Mouse (Mus musculus) gastrocnemius, postnatal 14 days (tissue): ENCODE results near the gene Armcx2. TPM values are rescaled to one million over a fixed set of nuclear protein-coding genes. Genes with fewer than 3 reads are reported as not detected.
"Not testable (repeated sequence)": the region's sequence is repeated elsewhere in the genome, so short reads cannot be mapped to it uniquely, and the experiment has no call there.

Experiments used
- DNase-seq: peaks from one replicate; pipeline ENCODE4 v3.0.0; 2021; ENCODE audit warnings: mixed read lengths
- intact Hi-C: fragments of 180-260 bp; cut with DNase I; formaldehyde crosslinking; loops from one replicate; pipeline ENCODE4 v1.15.1; 2025; ENCODE audit warnings: low total_unique reads
- long read RNA-seq, 2 experiments: library from polyadenylated mRNA; stranded (forward); transcript quantifications; one replicate each; pipeline ENCODE4 v2.0.0; 2021
- microRNA-seq, 2 experiments: library from miRNA; unstranded; fragments of <30 nt; microRNA quantifications; one replicate each; pipeline ENCODE4 v1.2.0; 2021
- total RNA-seq, 2 experiments: library from RNA; stranded (reverse); gene quantifications; 2 replicates each; pipeline ENCODE4 v1.2.3; 2021

The Armcx2 gene
- total RNA-seq = 10 to 100 TPM; 12.9 to 18.6 TPM
- long read RNA-seq, experiment 1, partial matches to known transcripts = 3 of 6 reads
- long read RNA-seq, experiment 1, other reads (novel, unspliced or antisense) = 0 of 6 reads
- long read RNA-seq, experiment 2, partial matches to known transcripts = 0 of 5 reads
- long read RNA-seq, experiment 2, other reads (novel, unspliced or antisense) = 3 of 5 reads

GRCm38 (mm10) chrX:134808755-134809224 is at the start of gene Armcx2:
TSS of gene Armcx2 (minus strand) at chrX:134809221.
- intact Hi-C loops = no loop called here
- peak; percentile 43 for DNase-seq

GRCm38 (mm10) chrX:134849662-134850061 is 40.6 kb upstream of the Armcx2 start:
- intact Hi-C loops = no loop called here
- no peak for DNase-seq

DNA sequence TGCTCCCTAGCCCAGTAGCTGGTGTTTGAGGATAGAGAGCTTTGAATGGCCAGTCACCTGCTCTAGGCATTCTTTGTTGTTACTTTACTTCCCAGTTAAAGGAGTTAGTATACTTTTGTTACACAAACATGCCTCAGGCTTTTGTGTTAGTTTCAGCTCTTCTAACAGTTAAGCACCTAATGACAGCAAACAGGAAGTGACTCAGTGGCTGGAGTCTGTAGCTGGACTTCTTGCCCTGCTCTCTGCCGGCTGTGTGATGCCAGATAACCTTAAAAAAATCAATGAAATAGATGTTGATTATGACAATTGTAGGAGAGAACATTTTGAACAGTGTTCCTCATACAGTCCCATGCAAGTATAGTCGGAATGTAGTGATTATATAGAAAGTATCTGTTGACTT is 35.4 kb upstream of the Armcx2 start:
- no peak for DNase-seq
- intact Hi-C loops = no loop called here

- intact Hi-C loops = no loop called here
- DNase-seq = no peak
Observed at GRCm38 (mm10) chrX:134830508-134830907, 21.5 kb upstream of the Armcx2 start.

DNA sequence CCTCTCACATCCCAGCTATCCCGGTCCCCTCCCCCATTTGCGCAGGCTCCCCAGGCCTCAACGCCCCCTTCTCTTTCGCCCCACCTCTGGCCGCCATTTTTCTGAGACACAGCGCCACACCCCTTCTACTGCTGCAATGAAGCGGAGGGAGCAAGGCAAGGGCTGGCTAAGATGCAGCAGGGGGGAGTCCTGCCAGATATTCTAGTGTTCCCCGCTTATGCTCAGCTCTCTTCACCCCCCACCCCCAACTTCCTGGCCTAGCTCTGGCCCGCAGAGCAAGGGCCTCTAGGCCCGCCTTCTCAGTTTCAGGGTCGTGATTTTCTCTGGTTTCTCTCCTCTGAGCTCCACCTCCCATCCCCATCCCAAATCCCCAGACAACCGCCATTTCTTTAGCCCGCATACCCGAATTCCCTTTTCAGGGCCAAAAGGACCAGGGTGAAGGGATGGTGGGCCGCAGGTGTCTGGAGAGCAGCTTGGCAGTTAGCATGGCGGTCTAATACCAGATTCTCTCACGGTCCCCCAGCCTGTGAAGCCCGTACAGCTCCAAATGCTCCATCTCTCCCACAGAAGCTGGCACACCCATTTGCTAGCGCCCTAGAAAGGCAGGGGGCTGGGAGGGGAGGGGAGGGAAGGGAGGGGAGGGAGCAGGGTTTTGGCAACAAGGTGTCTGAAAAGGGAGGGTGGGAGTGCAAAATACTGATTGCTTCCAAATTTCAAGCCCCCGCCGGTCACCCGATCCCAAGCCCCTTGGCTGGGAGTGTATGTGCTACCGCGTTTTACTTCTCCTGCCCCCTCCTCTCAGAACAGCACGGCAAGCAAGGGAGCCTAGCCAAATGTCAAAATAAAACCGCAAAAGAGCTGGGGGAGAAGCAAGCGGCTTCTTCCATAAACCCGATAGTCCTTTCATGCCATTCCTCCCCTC is 927 bp downstream of the Armcx2 start:
- intact Hi-C loops = no loop called here
- peak; percentile 23 for DNase-seq

GRCm38 (mm10) chrX:134787728-134788127 is 21.3 kb downstream of the Armcx2 start:
- no peak for DNase-seq

GRCm38 (mm10) chrX:134763428-134764198 is 45.4 kb downstream of the Armcx2 start:
- DNase-seq, intact Hi-C loops: not testable (repeated sequence)

More at GRCm38 (mm10) chrX:134787728-134788127, 21.3 kb downstream of the Armcx2 start:
- intact Hi-C loops = no loop called here

- intact Hi-C loops = no loop called here
- DNase-seq = no peak
Observed at GRCm38 (mm10) chrX:134757293-134757995, 51.6 kb downstream of the Armcx2 start.

- DNase-seq = peak; percentile 62
- intact Hi-C loops = no loop called here
Observed at GRCm38 (mm10) chrX:134756434-134757292, 52.4 kb downstream of the Armcx2 start, which contains the start of gene Armcx3. TSS of gene Armcx3 (plus strand) at chrX:134756595.

Small RNA genes within 50 kb of the gene (microRNA-seq; reads per million reads assigned to microRNA genes)
- gene Mir7093 = 0 to 0.32 reads per million in 2 experiments

Other genes starting within 250 kb of the Armcx2 start
- under 1 TPM; 0.27 to 0.62 TPM for gene Btk, start 225.7 kb downstream of the Armcx2 start, total RNA-seq
- 100 to 1,000 TPM; 195 to 198 TPM for gene Rpl36a, start 223.6 kb downstream of the Armcx2 start, total RNA-seq
- 1 to 10 TPM; 1.8 TPM for gene Gla, start 208.1 kb downstream of the Armcx2 start, total RNA-seq
- gene Hnrnph2, start 208.0 kb downstream of the Armcx2 start, total RNA-seq = 10 to 100 TPM; 49.6 to 52.6 TPM
- gene Armcx4, start 122.7 kb downstream of the Armcx2 start, total RNA-seq = 10 to 100 TPM; 13.2 to 20.1 TPM
- gene Armcx1, start 91.3 kb downstream of the Armcx2 start, total RNA-seq = 1 to 10 TPM; 5.6 to 6.6 TPM
- 1 to 10 TPM; 4.7 to 5.8 TPM for gene Armcx6, start 57.8 kb downstream of the Armcx2 start, total RNA-seq
- gene Armcx3, start 52.6 kb downstream of the Armcx2 start, total RNA-seq = 10 to 100 TPM; 33.3 to 42.6 TPM
- not detected for gene Nxf2, start 155.5 kb upstream of the Armcx2 start, total RNA-seq
- 1 to 10 TPM; 1.0 to 1.4 TPM for gene Zmat1, start 200.0 kb upstream of the Armcx2 start, total RNA-seq